Mouse (Mus musculus) ES-Bruce4 (cell line): ENCODE measurements at regions not wholly inside any gene's neighbourhood (a gene's known extent, or its start where the extent isn't known, plus 50 kb on each side); places are given as distances from the start of the nearest gene placed in this dataset.

Source experiments
- CTCF ChIP-seq: IDR thresholded peaks from one replicate; pipeline ENCODE4 v1.8.1; 2011; ENCODE audit warnings: low read depth, low read length
- POLR2A ChIP-seq: IDR thresholded peaks from one replicate; pipeline ENCODE4 v1.8.1; 2011; ENCODE audit warnings: low read length; ENCODE audit not compliant: insufficient read depth

- no peak for TF ChIP-seq POLR2A
- no peak for TF ChIP-seq CTCF
These were observed 193.7 kb downstream of the Rps15a start for GRCm38 (mm10) chr7:117922270-117922669.
